Mouse (Mus musculus) CH12.LX (cell line): ENCODE measurements around the gene Dnal4. TPM values are rescaled to one million over a fixed set of nuclear protein-coding genes. Genes with fewer than 3 reads are reported as not detected.

ENCODE experiments used
- DNase-seq: peaks from one replicate; pipeline ENCODE4 v3.0.0-alpha.2; 2013; ENCODE audit errors: extremely low read depth
- H3K27ac ChIP-seq: 2 replicates; pipeline ENCODE4 v1.5.1; 2012; ENCODE audit warnings: low read depth, mild to moderate bottlenecking, control low read depth, moderate library complexity; ENCODE audit not compliant: insufficient read depth
- H3K27me3 ChIP-seq: replicated peaks from 2 replicates; pipeline ENCODE3; 2012; ENCODE audit warnings: inconsistent platforms
- H3K36me3 ChIP-seq, 2 experiments: replicated peaks in 1 of 2; 2 replicates each; pipeline versions ENCODE3 to v1.6.1; 2012; ENCODE audit warnings: inconsistent platforms in 1 of 2, low read length in 1 of 2, mild to moderate bottlenecking in 1 of 2, mixed read lengths in 1 of 2, moderate library complexity in 1 of 2; ENCODE audit not compliant: control insufficient read depth in 1 of 2, insufficient read depth in 1 of 2
- H3K4me1 ChIP-seq, 2 experiments: 2 replicates each; pipeline ENCODE4 v1.6.1; 2012; ENCODE audit warnings: inconsistent platforms in 1 of 2, moderate library complexity in 1 of 2; ENCODE audit not compliant: insufficient read depth in 2 of 2, control insufficient read depth in 1 of 2
- H3K4me2 ChIP-seq: 2 replicates; pipeline ENCODE4 v1.6.1; 2012; ENCODE audit warnings: low read depth, mild to moderate bottlenecking, control low read depth; ENCODE audit not compliant: poor library complexity, insufficient read depth, severe bottlenecking
- H3K4me3 ChIP-seq, 3 experiments: fragments of 150-350 bp in 1 of 3; sonication (generic) in 1 of 3; replicated peaks in 1 of 3; 2 replicates each; pipeline versions ENCODE3 to v1.5.1; 2011 to 2012; ENCODE audit warnings: low read depth in 2 of 3, low read length in 2 of 3, mild to moderate bottlenecking in 2 of 3, moderate library complexity in 2 of 3, control low read depth in 1 of 3, improper control_type of control experiment in 1 of 3, inconsistent platforms in 1 of 3, mixed read lengths in 1 of 3; ENCODE audit not compliant: poor library complexity in 1 of 3
- H3K79me2 ChIP-seq: replicated peaks from 2 replicates; pipeline ENCODE4 v1.6.1; 2012; ENCODE audit warnings: mild to moderate bottlenecking, moderate library complexity; ENCODE audit not compliant: control insufficient read depth, poor library complexity, insufficient read depth, severe bottlenecking; ENCODE audit errors: extremely low read depth
- H3K9ac ChIP-seq: 2 replicates; pipeline ENCODE4 v1.6.1; 2012; ENCODE audit warnings: low read depth, mild to moderate bottlenecking, control low read depth, moderate library complexity; ENCODE audit not compliant: insufficient read depth
- H3K9me3 ChIP-seq: replicated peaks from 2 replicates; pipeline ENCODE3; 2012; ENCODE audit warnings: low read length, inconsistent platforms, mixed read lengths
- BHLHE40 ChIP-seq: IDR thresholded peaks from 2 replicates; pipeline ENCODE4 v1.6.1; 2011; ENCODE audit warnings: mild to moderate bottlenecking, low read depth, low read length, improper control_type of control experiment
- CTCF ChIP-seq, 2 experiments: IDR thresholded peaks in 1 of 2; conservative IDR thresholded peaks in 1 of 2; 2 replicates each; pipeline ENCODE4 v1.5.1; 2011 to 2012; ENCODE audit warnings: low read depth in 2 of 2, low read length in 2 of 2, improper control_type of control experiment in 1 of 2, inconsistent platforms in 1 of 2, mild to moderate bottlenecking in 1 of 2, moderate library complexity in 1 of 2
- ELF1 ChIP-seq: IDR thresholded peaks from 2 replicates; pipeline ENCODE4 v1.6.1; 2014; ENCODE audit warnings: low read depth, mild to moderate bottlenecking, inconsistent platforms, low read length, improper control_type of control experiment
- ETS1 ChIP-seq: conservative IDR thresholded peaks from 2 replicates; pipeline ENCODE4 v1.6.1; 2012; ENCODE audit warnings: low read depth, mild to moderate bottlenecking, inconsistent platforms, low read length, improper control_type of control experiment, moderate library complexity
- JUN ChIP-seq: IDR thresholded peaks from 2 replicates; pipeline ENCODE4 v1.6.1; 2011; ENCODE audit warnings: low read depth, mild to moderate bottlenecking, low read length, improper control_type of control experiment, moderate library complexity; ENCODE audit not compliant: insufficient read depth
- JUND ChIP-seq: conservative IDR thresholded peaks from 2 replicates; pipeline ENCODE4 v1.6.1; 2011; ENCODE audit warnings: low read depth, low read length, improper control_type of control experiment
- KAT2A ChIP-seq: IDR thresholded peaks from 2 replicates; pipeline ENCODE4 v1.6.1; 2012; ENCODE audit warnings: low read length, improper control_type of control experiment, inconsistent platforms; ENCODE audit not compliant: insufficient replicate concordance
- MAFK ChIP-seq: IDR thresholded peaks from 2 replicates; pipeline ENCODE4 v1.6.1; 2011; ENCODE audit warnings: low read length, improper control_type of control experiment; ENCODE audit not compliant: insufficient replicate concordance
- MAX ChIP-seq: IDR thresholded peaks from 2 replicates; pipeline ENCODE4 v1.6.1; 2011; ENCODE audit warnings: low read length, improper control_type of control experiment
- MEF2A ChIP-seq: IDR thresholded peaks from 2 replicates; pipeline ENCODE4 v1.6.1; 2014; ENCODE audit warnings: low read depth, mild to moderate bottlenecking, inconsistent platforms, low read length, improper control_type of control experiment, borderline replicate concordance
- MXI1 ChIP-seq: IDR thresholded peaks from 2 replicates; pipeline ENCODE4 v1.6.1; 2011; ENCODE audit warnings: mild to moderate bottlenecking, low read depth, low read length, improper control_type of control experiment
- MYC ChIP-seq: IDR thresholded peaks from 2 replicates; pipeline ENCODE4 v1.6.1; 2011; ENCODE audit warnings: low read depth, mild to moderate bottlenecking, improper control_type of control experiment, low read length
- NELFE ChIP-seq: IDR thresholded peaks from 2 replicates; pipeline ENCODE4 v1.6.1; 2011; ENCODE audit warnings: low read depth, low read length, improper control_type of control experiment
- POLR2A ChIP-seq: IDR thresholded peaks from 2 replicates; pipeline ENCODE4 v1.6.1; 2011; ENCODE audit warnings: low read depth, mild to moderate bottlenecking, improper control_type of control experiment, low read length
- RCOR1 ChIP-seq: conservative IDR thresholded peaks from 2 replicates; pipeline ENCODE4 v1.6.1; 2012; ENCODE audit warnings: low read depth, mild to moderate bottlenecking, inconsistent platforms, low read length, improper control_type of control experiment
- UBTF ChIP-seq: IDR thresholded peaks from 2 replicates; pipeline ENCODE4 v1.6.1; 2012; ENCODE audit warnings: low read depth, mild to moderate bottlenecking, inconsistent platforms, low read length, improper control_type of control experiment, moderate library complexity
- USF2 ChIP-seq: conservative IDR thresholded peaks from 2 replicates; pipeline ENCODE4 v1.6.1; 2011; ENCODE audit warnings: low read depth, low read length, improper control_type of control experiment
- ZC3H11A ChIP-seq: IDR thresholded peaks from 2 replicates; pipeline ENCODE4 v1.6.1; 2012; ENCODE audit warnings: low read depth, mild to moderate bottlenecking, inconsistent platforms, low read length, improper control_type of control experiment
- ZMIZ1 ChIP-seq: IDR thresholded peaks from 2 replicates; pipeline ENCODE4 v1.6.1; 2012; ENCODE audit warnings: low read depth, mild to moderate bottlenecking, inconsistent platforms, low read length, improper control_type of control experiment
- ZNF384 ChIP-seq: IDR thresholded peaks from 2 replicates; pipeline ENCODE4 v1.6.1; 2012; ENCODE audit warnings: low read depth, low read length, improper control_type of control experiment, inconsistent platforms
- dilution Hi-C: fragments of 300-500 bp; cut with MboI; formaldehyde crosslinking; loops from 2 replicates; pipeline ENCODE4 v1.14.3; 2020; ENCODE audit warnings: low sequenced_read_pairs; ENCODE audit not compliant: extremely low pct_unique_long_range_greater_than_20kb, extremely low pct_ligation_motif_present
- in situ Hi-C: fragments of 300-500 bp; cut with MboI; formaldehyde crosslinking; loops from 3 replicates; pipeline ENCODE4 v1.14.3; 2019; ENCODE audit warnings: low sequenced_read_pairs, low pct_ligation_motif_present, low pct_unique_long_range_greater_than_20kb, mixed read lengths
- polyA plus RNA-seq: library from polyadenylated mRNA; unstranded; fragments of >175 nt; gene quantifications from 2 replicates; pipeline ENCODE4 v1.2.1, GENCODE M21; 2012; ENCODE audit warnings: low read depth; ENCODE audit not compliant: insufficient read length
- total RNA-seq, 2 experiments: library from RNA; depleted of rRNA; stranded (reverse); fragments of 300-350 nt in 1 of 2; fragments of >200 nt in 1 of 2; gene quantifications; 2 replicates each; pipeline ENCODE4 v1.2.3; 2012 to 2014

Dnal4 gene
- total and polyA plus RNA-seq, 3 experiments, result 11.7 to 20.9 (median 18.5) TPM

DNA sequence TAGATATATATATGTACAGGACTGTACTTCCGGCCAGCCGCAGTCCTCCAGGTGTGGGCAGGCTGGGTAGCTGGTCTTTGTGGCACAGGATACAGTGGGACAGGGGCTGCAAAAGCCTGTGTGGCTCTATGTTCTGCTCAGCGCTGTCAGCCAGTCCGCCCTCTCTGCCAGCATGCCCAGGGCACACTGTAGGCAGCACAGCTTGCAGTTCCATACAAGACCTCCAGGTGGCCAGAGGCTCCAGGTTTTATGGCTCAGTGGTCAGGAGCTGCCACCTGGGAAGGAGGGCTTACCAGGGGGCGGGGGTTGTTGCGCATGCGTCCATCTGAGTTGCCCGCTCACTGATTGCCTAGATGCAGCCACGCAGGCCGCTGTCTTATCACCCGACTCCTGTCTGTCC is 29.7 kb downstream of the Dnal4 start:
- H3K4me2 ChIP-seq, result no peak overlapping the region
- H3K27me3 ChIP-seq, result no peaks in the 10 kb centered on the region
- H3K4me1 ChIP-seq, result peaks cover 8 to 50% of the 10 kb centered on the region in 2 experiments
- H3K4me3 ChIP-seq, result no peak overlapping the region
- dilution Hi-C loops (no loop called here), in situ Hi-C loops (loop anchor here (10.0 kb wide), 1 partner anchor 347 kb away; the partner anchor contains the start of genes Rpl3 and Syngr1)
- peak; percentile 8 to 39; a peak in 2 of 4 replicates for TF ChIP-seq CTCF (conservative IDR thresholded peaks at IDR 0.05 in 1 of 2, IDR thresholded peaks at IDR 0.05 in 1 of 2; ENCODE audit: low read depth in 2 of 2, low read length in 2 of 2)
- no peak for TF ChIP-seq ELF1
- TF ChIP-seq BHLHE40, result no peak
- H3K79me2 ChIP-seq, result no peaks in the 10 kb centered on the region
- H3K36me3 ChIP-seq, result peaks cover 3 to 46% of the 10 kb centered on the region in 2 experiments
- H3K9me3 ChIP-seq, result no peaks in the 10 kb centered on the region
- H3K27ac ChIP-seq, result no peak overlapping the region
- H3K9ac ChIP-seq, result no peak overlapping the region
- no peak for DNase-seq

DNA sequence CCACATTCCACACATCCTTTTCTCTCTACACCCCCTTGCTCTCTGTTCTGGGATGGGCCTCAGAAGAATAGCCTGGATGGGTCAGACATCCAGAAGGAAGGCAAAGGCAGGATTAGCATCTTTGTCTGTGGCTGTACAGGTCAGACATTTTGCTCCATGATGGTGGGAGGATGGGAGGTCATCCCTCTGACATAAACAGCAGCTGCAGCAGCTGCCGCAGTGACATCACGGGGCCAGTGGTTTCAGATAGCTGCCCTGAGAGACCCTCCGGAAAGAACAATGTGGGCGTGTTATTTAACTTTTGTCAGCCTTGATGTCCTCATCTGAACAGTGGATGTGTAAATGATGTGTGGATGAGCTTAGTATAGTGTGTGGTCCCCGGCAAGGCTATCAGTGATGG is 31.8 kb downstream of the Dnal4 start:
- Histone ChIP-seq H3K9ac (no peak overlapping the region), H3K9me3 (no peaks in the 10 kb centered on the region), H3K4me1 (peaks cover 12 to 45% of the 10 kb centered on the region in 2 experiments), H3K27ac (no peak overlapping the region), H3K27me3 (no peaks in the 10 kb centered on the region), H3K36me3 (peaks cover 3 to 43% of the 10 kb centered on the region in 2 experiments), H3K4me2 (no peak overlapping the region), H3K79me2 (no peaks in the 10 kb centered on the region), H3K4me3 (no peak overlapping the region)
- no peak for DNase-seq
- in situ Hi-C loops (loop anchor here (10.0 kb wide), 1 partner anchor 349 kb away; the partner anchor contains the start of genes Rpl3 and Syngr1), dilution Hi-C loops (no loop called here)
- TF ChIP-seq ELF1, result no peak
- TF ChIP-seq KAT2A, result no peak
- no peak for TF ChIP-seq BHLHE40
- peak; percentile 22; the same call in 1 of the 2 replicates for TF ChIP-seq ETS1
- no peak for TF ChIP-seq USF2
- TF ChIP-seq MEF2A, result no peak
- no peak for TF ChIP-seq MAFK

DNA sequence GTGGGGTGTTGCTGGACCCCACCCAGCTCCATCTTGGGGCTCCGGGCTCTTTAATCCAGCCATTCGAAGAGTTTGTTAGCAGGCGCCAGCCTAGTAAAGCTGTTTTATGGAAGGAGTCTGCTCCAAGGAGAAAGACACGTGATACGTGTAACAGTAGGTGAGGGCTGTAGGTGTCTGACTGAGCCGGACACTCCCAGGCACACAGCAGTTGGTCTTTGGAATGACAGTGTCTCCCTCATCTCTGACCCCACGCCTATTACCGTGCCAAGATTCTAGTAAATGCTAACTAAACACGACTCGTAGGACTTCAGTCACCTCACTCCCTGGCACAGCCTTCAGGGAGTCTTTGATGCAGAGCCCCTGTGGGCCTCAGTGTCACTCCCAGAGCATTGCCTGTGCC is 32.3 kb downstream of the Dnal4 start:
- H3K36me3 ChIP-seq, result peaks cover 3 to 42% of the 10 kb centered on the region in 2 experiments
- no peaks in the 10 kb centered on the region for H3K79me2 ChIP-seq
- no peaks in the 10 kb centered on the region for H3K27me3 ChIP-seq
- no peak for DNase-seq
- no peaks in the 10 kb centered on the region for H3K9me3 ChIP-seq
- H3K9ac ChIP-seq, result no peak overlapping the region
- H3K27ac ChIP-seq, result no peak overlapping the region
- dilution Hi-C loops (no loop called here), in situ Hi-C loops (loop anchor here (10.0 kb wide), 1 partner anchor 349 kb away; the partner anchor contains the start of genes Rpl3 and Syngr1)
- no peak overlapping the region for H3K4me3 ChIP-seq
- no peak overlapping the region for H3K4me2 ChIP-seq
- TF ChIP-seq JUND (no peak), ZNF384 (no peak), ZMIZ1 (no peak), ZC3H11A (no peak), ETS1 (no peak), MXI1 (no peak), NELFE (no peak), POLR2A (no peak), UBTF (no peak), BHLHE40 (no peak), MAX (no peak), MYC (no peak), JUN (no peak), CTCF (conservative IDR thresholded peaks at IDR 0.05 in 1 of 2, IDR thresholded peaks at IDR 0.05 in 1 of 2; ENCODE audit: low read depth in 2 of 2, low read length in 2 of 2) (no peak), RCOR1 (no peak)
- H3K4me1 ChIP-seq, result peaks cover 17 to 51% of the 10 kb centered on the region in 2 experiments
